23 mouse cellular contexts compared by ENCODE assay signal in genomic region chr6:19911181-19911580, GRCm38 (mm10).
DNase-seq lines count a peak whose midpoint lies in the region; ATAC-seq and TF ChIP-seq lines count a peak whose summit lies in the region.
"Had no signal": no experiment of that assay in that cellular context is flagged by ENCODE, and none has a peak within 500 bp of the region (broad histone marks: within the 10 kb centered on the region; RNA-seq: fewer than 3 reads in every experiment).

No protein-coding gene starts in this region.

- no peak for TF ChIP-seq CTCF in thymus, adult 2 months (IDR thresholded peaks at IDR 0.05; ENCODE audit: borderline replicate concordance, control insufficient read depth, extremely low read depth, insufficient read depth, low read length, poor library complexity)

- no peaks in the 10 kb centered on the region for H3K9me3 ChIP-seq in midbrain, embryonic 16.5 days (replicated peaks; ENCODE audit: control insufficient read depth, low read length, poor library complexity, severe bottlenecking)
- H3K9me3 ChIP-seq: embryonic facial prominence, embryonic 12.5 days; G1E; heart, embryonic 15.5 days; hindbrain, embryonic 13.5 days had no signal

- no peak overlapping the region for H3K4me3 ChIP-seq in thymus, adult 2 months (ENCODE audit: control insufficient read depth, insufficient read depth, low read length)
- no peak overlapping the region for H3K4me3 ChIP-seq in midbrain, embryonic 16.5 days (ENCODE audit: low read depth, low read length)
- H3K4me3 ChIP-seq: embryonic facial prominence, embryonic 12.5 days; heart, adult 2 months; heart, embryonic 15.5 days; hindbrain, embryonic 13.5 days had no signal

- no peak for TF ChIP-seq POLR2A in thymus, adult 2 months (IDR thresholded peaks at IDR 0.05; ENCODE audit: control insufficient read depth, extremely low read depth, insufficient read depth, low read length, poor library complexity)

- no peaks in the 10 kb centered on the region for H3K27me3 ChIP-seq in thymus, adult 2 months (ENCODE audit: control insufficient read depth, insufficient read depth, low read length)
- no peaks in the 10 kb centered on the region for H3K27me3 ChIP-seq in midbrain, embryonic 16.5 days (ENCODE audit: control insufficient read depth, insufficient read depth, low read depth, low read length)
- H3K27me3 ChIP-seq: embryonic facial prominence, embryonic 12.5 days; heart, embryonic 15.5 days; hindbrain, embryonic 13.5 days; Patski had no signal

- H3K4me1 ChIP-seq in thymus, adult 2 months (replicated peaks; ENCODE audit: control insufficient read depth, insufficient read depth, low read length), result no peaks in the 10 kb centered on the region
- H3K4me1 ChIP-seq in midbrain, embryonic 16.5 days (ENCODE audit: control insufficient read depth, insufficient read depth, low read length), result no peaks in the 10 kb centered on the region
- H3K4me1 ChIP-seq: embryonic facial prominence, embryonic 12.5 days; heart, embryonic 15.5 days; hindbrain, embryonic 13.5 days had no signal

- H3K36me3 ChIP-seq in thymus, adult 2 months (ENCODE audit: control insufficient read depth, insufficient read depth, low read length), result no peaks in the 10 kb centered on the region
- no peaks in the 10 kb centered on the region for H3K36me3 ChIP-seq in midbrain, embryonic 16.5 days (ENCODE audit: control insufficient read depth, insufficient read depth, low read length)
- H3K36me3 ChIP-seq: embryonic facial prominence, embryonic 12.5 days; G1E; heart, embryonic 15.5 days; hindbrain, embryonic 13.5 days had no signal

- no peak overlapping the region for H3K27ac ChIP-seq in thymus, adult 2 months (ENCODE audit: control insufficient read depth, insufficient read depth, low read length)
- H3K27ac ChIP-seq in midbrain, embryonic 16.5 days (ENCODE audit: low read length), result no peak overlapping the region
- H3K27ac ChIP-seq: embryonic facial prominence, embryonic 12.5 days; heart, adult 2 months; heart, embryonic 15.5 days; hindbrain, embryonic 13.5 days; hindbrain, postnatal 0 days had no signal

- peak; percentile 56 for ATAC-seq in cerebellum, adult (ENCODE audit: insufficient number of reproducible peaks, low FRiP score, low TSS enrichment)
- no peak for ATAC-seq in midbrain, embryonic 16.5 days
- ATAC-seq: CD4-positive, CD25-positive, alpha-beta regulatory T cell, adult 4 months; forebrain, embryonic 16.5 days; hindbrain, postnatal 0 days; Patski had no signal

- no peak for DNase-seq in cerebellum, postnatal 4 days (ENCODE audit: low spot score in 2 of 2)
- peak; percentile 43 to 57 for DNase-seq in cerebellum, adult 18-20 months
- peak; percentile 55 to 57 for DNase-seq in cerebellum, postnatal 10 days
- DNase-seq in thymus, adult 2 months, result no peak
- DNase-seq in left cerebral cortex, adult 18-20 months (ENCODE audit: low spot score in 2 of 2), result no peak
- DNase-seq: adrenal gland, adult 8-10 months; adrenal gland, postnatal 36 days; B cell, adult 2 months; gastrocnemius, postnatal 14 days; heart, adult 2 months; heart, postnatal 14 days; kidney, adult 11 months had no signal

- H3K4me2 ChIP-seq in midbrain, embryonic 16.5 days (ENCODE audit: low read length), result no peak overlapping the region
- H3K4me2 ChIP-seq: embryonic facial prominence, embryonic 12.5 days; heart, embryonic 11.5 days; heart, embryonic 15.5 days; hindbrain, embryonic 13.5 days had no signal

- WGBS in thymus, adult 2 months, result 97% methylated on average over 1 of the region's 1 CpGs
- 94% methylated on average over 1 of the region's 1 CpGs for WGBS in midbrain, embryonic 16.5 days

- no peak overlapping the region for H3K9ac ChIP-seq in midbrain, embryonic 16.5 days (ENCODE audit: low read depth, low read length)
- H3K9ac ChIP-seq: embryonic facial prominence, embryonic 12.5 days; heart, embryonic 15.5 days; hindbrain, embryonic 13.5 days had no signal

Comparison
In these comparisons a context has a peak if more than half of its experiments do, and no peak if none do; other contexts are left out.
1. DNase-seq: peak in cerebellum, adult 18-20 months (2 of 2) and cerebellum, postnatal 10 days (2 of 2); none in cerebellum, postnatal 4 days (0 of 2), thymus, adult 2 months (single experiment) and left cerebral cortex, adult 18-20 months (0 of 2).